Mouse (Mus musculus): ENCODE results near the gene Taar7b. TPM values are rescaled to one million over a fixed set of nuclear protein-coding genes. Genes with fewer than 3 reads are reported as not detected.

Gene Taar7b
- total RNA-seq, 1 experiment from 2014 or later = not detected

Other genes with a start within 250 kb of the Taar7b start
- gene Rps12, start 212.7 kb upstream of the Taar7b start, total RNA-seq (2021) = 408 and 443 TPM in 2 replicates
- gene Slc18b1, start 203.0 kb upstream of the Taar7b start, total RNA-seq (2021) = 27.7 and 31.4 TPM in 2 replicates
- 53.8 and 82.3 TPM in 2 replicates for gene Vnn3, start 148.5 kb upstream of the Taar7b start, total RNA-seq (2021)
- gene Vnn1, start 105.3 kb upstream of the Taar7b start, total RNA-seq (2021) = 48.8 and 69.8 TPM in 2 replicates
- not detected in 2 replicates for gene Taar1, start 79.6 kb upstream of the Taar7b start, total RNA-seq (2021)
- not detected in 2 replicates for gene Taar2, start 61.4 kb upstream of the Taar7b start, total RNA-seq (2021)
- gene Taar3, start 50.4 kb upstream of the Taar7b start, total RNA-seq (2021) = not detected in 2 replicates
- gene Taar4, start 39.4 kb upstream of the Taar7b start, total RNA-seq (2021) = not detected in 2 replicates
- gene Taar5, start 29.2 kb upstream of the Taar7b start, total RNA-seq (2021) = not detected in 2 replicates
- gene Taar6, start 14.3 kb upstream of the Taar7b start, total RNA-seq (2021) = not detected in 2 replicates
- not detected in 2 replicates for gene Taar7a, start 6.5 kb upstream of the Taar7b start, total RNA-seq (2021)
- not detected in 2 replicates for gene Taar7d, start 27.3 kb downstream of the Taar7b start, total RNA-seq (2021)
- gene Taar7e, start 37.7 kb downstream of the Taar7b start, total RNA-seq (2021) = not detected in 2 replicates
- not detected in 2 replicates for gene Taar7f, start 49.6 kb downstream of the Taar7b start, total RNA-seq (2021)
- gene Taar8a, start 76.6 kb downstream of the Taar7b start, total RNA-seq (2021) = not detected in 2 replicates
- gene Taar8b, start 92.4 kb downstream of the Taar7b start, total RNA-seq (2021) = not detected in 2 replicates
- gene Taar8c, start 102.0 kb downstream of the Taar7b start, total RNA-seq (2021) = not detected in 2 replicates
- not detected in 2 replicates for gene Taar9, start 109.6 kb downstream of the Taar7b start, total RNA-seq (2021)
- gene Stx7, start 149.4 kb downstream of the Taar7b start, total RNA-seq (2021) = 108 and 118 TPM in 2 replicates
- 0.21 TPM in 1 of 2 replicates, not detected in the other for gene Moxd1, start 223.6 kb downstream of the Taar7b start, total RNA-seq (2021)

Measured in adrenal gland, postnatal 25 days (tissue).